ENCODE assay signal across 12 mouse cellular contexts in the genomic region with DNA sequence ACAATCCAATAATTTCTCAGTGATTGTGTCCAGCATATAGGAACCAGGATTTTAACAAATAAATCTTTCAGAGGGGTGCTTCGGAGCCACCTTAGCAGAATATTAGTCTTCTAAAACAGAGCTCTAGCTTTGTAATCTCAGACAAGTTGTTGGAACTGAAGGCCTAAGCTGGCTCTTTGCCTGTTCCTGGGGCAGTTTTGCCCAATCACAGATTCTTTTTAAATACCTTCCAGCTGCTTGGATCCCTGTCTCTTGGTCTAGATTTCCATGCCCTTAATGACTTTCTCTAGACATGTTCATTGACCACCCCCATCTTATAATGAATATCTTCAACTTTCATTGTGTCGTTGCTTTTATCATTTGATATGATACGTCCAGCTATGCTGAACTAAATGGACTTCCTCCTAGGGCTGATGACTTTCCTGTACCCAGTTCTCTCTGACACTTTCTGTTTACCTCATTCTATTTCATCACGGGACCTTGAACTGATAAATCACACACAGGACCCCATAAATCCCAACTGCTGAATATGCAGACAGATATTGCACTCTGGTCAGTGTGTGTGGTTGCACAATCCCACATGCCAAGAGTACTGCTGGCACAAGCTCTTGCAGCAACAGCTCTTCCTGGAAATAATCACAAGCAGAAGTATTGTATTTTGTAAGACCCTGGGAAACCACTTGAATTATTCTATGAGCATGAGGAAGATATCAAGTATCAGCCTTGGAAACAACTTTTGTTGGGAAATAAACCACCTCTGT.
DNase-seq lines count a peak whose midpoint lies in the region; TF ChIP-seq lines count a peak whose summit lies in the region.
"Had no signal": no experiment of that assay in that cellular context is flagged by ENCODE, and none has a peak within 500 bp of the region (broad histone marks: within the 10 kb centered on the region; RNA-seq: fewer than 3 reads in every experiment).

No protein-coding gene starts in this region.

- H3K27me3 ChIP-seq in heart, embryonic 10.5 days (ENCODE audit: insufficient read depth, poor library complexity, severe bottlenecking) = no peaks in the 10 kb centered on the region
- H3K27me3 ChIP-seq: limb, embryonic 13.5 days had no signal

- 77% methylated on average over 4 of the region's 4 CpGs for WGBS in heart, embryonic 10.5 days

- no peaks in the 10 kb centered on the region for H3K9me3 ChIP-seq in heart, embryonic 10.5 days
- H3K9me3 ChIP-seq: limb, embryonic 13.5 days; midbrain, embryonic 10.5 days had no signal

- no peak overlapping the region for H3K27ac ChIP-seq in heart, embryonic 10.5 days
- H3K27ac ChIP-seq in layer of hippocampus, adult 2 months = no peak overlapping the region
- H3K27ac ChIP-seq: limb, embryonic 13.5 days; midbrain, embryonic 10.5 days had no signal

- no peak overlapping the region for H3K4me3 ChIP-seq in heart, embryonic 10.5 days
- no peak overlapping the region for H3K4me3 ChIP-seq in layer of hippocampus, adult 2 months
- H3K4me3 ChIP-seq: limb, embryonic 13.5 days; midbrain, embryonic 10.5 days had no signal

- TF ChIP-seq CTCF in layer of hippocampus, adult 2 months (conservative IDR thresholded peaks at IDR 0.05) = no peak

- H3K4me1 ChIP-seq in heart, embryonic 10.5 days = peaks cover 8% of the 10 kb centered on the region; the same call in 1 of the 2 replicates
- H3K4me1 ChIP-seq: limb, embryonic 13.5 days; midbrain, embryonic 10.5 days had no signal

- peak; percentile 12 to 82 for DNase-seq in adrenal gland, adult (ENCODE audit: inconsistent age in 2 of 2, low spot score in 1 of 2)
- no peak for DNase-seq in adrenal gland, postnatal 4 days (ENCODE audit: low spot score in 2 of 2)
- DNase-seq in NIH3T3 (ENCODE audit: low read depth) = peak; percentile 92
- DNase-seq in fibroblast of lung, adult 2 months (ENCODE audit: low read depth) = peak; percentile 81
- peak; percentile 2 for DNase-seq in lung, postnatal 14 days
- no peak for DNase-seq in layer of hippocampus, postnatal 10 days (ENCODE audit: low spot score in 2 of 2)
- no peak for DNase-seq in heart, embryonic 10.5 days (ENCODE audit: low spot score)
- no peak for DNase-seq in layer of hippocampus, adult 2 months (ENCODE audit: low spot score in 2 of 2)
- DNase-seq: forebrain, postnatal 0 days; kidney, postnatal 10 days had no signal

- no peaks in the 10 kb centered on the region for H3K36me3 ChIP-seq in heart, embryonic 10.5 days
- H3K36me3 ChIP-seq: limb, embryonic 13.5 days; midbrain, embryonic 10.5 days had no signal

Comparison
In these comparisons a context has a peak if more than half of its experiments do, and no peak if none do; other contexts are left out.
1. DNase-seq: peak in adrenal gland, adult (2 of 2), NIH3T3 (single experiment), fibroblast of lung, adult 2 months (single experiment) and lung, postnatal 14 days (single experiment); none in adrenal gland, postnatal 4 days (0 of 2), layer of hippocampus, postnatal 10 days (0 of 2), heart, embryonic 10.5 days (single experiment) and layer of hippocampus, adult 2 months (0 of 2).